Mouse (Mus musculus): ENCODE data around the gene Lhpp. TPM values are rescaled to one million over a fixed set of nuclear protein-coding genes. Genes with fewer than 3 reads are reported as not detected.
"Not testable (repeated sequence)": the region's sequence is repeated elsewhere in the genome, so short reads cannot be mapped to it uniquely, and the experiment has no call there.

Gene Lhpp
- total RNA-seq, 2 experiments from 2014 or later = 12.3 to 18.9 TPM

DNA sequence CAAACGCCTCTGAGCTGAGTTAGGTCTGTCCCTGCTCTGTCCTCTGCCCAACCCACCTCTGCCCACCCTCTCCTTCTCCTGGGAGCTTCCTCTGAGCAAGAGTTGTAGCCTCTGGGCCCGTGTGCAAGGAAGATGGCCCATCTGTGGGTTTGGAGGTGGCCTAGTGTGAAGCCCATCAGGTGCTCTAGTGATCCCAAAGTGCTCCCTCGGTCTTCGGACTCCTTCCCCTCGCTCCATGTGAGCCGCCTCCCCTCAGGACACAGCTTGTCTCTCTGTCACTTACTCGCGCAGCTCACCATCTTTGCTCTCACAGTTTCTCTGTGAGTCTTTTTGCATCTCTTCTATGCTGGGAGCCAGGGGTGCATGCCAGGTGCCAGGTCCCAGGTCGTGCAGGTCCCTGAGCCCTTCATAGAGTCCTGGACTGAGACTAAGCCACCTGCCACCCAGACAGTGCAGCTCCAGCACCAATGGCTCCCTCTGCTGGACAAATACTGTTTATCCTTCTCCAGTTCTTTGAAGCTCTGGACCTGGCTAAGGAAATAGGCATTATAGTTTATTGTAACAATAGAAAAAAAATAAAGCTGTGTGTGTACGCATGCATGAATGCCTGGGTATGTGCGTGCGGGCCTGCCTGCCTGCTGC lies 28.1 kb downstream of the Lhpp start:
- ATAC-seq (replicated peaks; ENCODE audit: low FRiP score, low TSS enrichment, poor library complexity, severe bottlenecking) = peak; percentile 81

DNA sequence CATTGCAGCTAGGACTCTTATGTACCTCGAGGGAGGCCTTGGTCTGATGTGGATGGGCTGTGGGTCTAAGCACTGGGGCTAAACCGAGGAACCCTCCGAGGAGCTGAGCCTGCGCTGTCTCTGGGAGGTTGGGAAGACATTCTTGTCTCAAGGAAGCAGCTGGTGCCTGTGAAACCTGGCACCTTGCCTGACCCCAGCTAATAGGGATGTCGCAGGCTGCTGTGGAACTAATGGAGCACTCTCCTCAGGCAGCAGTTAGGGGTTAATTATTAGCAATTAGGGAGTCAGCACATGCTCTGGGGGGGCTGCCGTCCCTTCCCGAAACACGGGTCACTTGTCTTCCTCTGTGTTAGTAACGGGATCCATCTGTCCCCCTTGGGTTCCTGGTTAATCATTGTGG lies 30.5 kb downstream of the Lhpp start:
- no peak for ATAC-seq (replicated peaks; ENCODE audit: low FRiP score, low TSS enrichment, poor library complexity, severe bottlenecking)

- no peak for ATAC-seq (replicated peaks; ENCODE audit: low FRiP score, low TSS enrichment, poor library complexity, severe bottlenecking)
Observed at GRCm38 (mm10) chr7:132641606-132642005, 31.2 kb downstream of the Lhpp start.

GRCm38 (mm10) chr7:132644605-132645279 lies 34.3 kb downstream of the Lhpp start:
- no peak for ATAC-seq (replicated peaks; ENCODE audit: low FRiP score, low TSS enrichment, poor library complexity, severe bottlenecking)

- no peak for ATAC-seq (replicated peaks; ENCODE audit: low FRiP score, low TSS enrichment, poor library complexity, severe bottlenecking)
Observed at GRCm38 (mm10) chr7:132646514-132646913, 36.1 kb downstream of the Lhpp start.

GRCm38 (mm10) chr7:132654412-132654811 lies 44.0 kb downstream of the Lhpp start:
- ATAC-seq (replicated peaks; ENCODE audit: low FRiP score, low TSS enrichment, poor library complexity, severe bottlenecking) = no peak

GRCm38 (mm10) chr7:132656075-132656474 lies 45.6 kb downstream of the Lhpp start:
- peak; percentile 85 for ATAC-seq (replicated peaks; ENCODE audit: low FRiP score, low TSS enrichment, poor library complexity, severe bottlenecking)

- ATAC-seq (replicated peaks; ENCODE audit: low FRiP score, low TSS enrichment, poor library complexity, severe bottlenecking) = peak; percentile 60
Observed at GRCm38 (mm10) chr7:132656548-132656947, 46.1 kb downstream of the Lhpp start.

- no peak for ATAC-seq (replicated peaks; ENCODE audit: low FRiP score, low TSS enrichment, poor library complexity, severe bottlenecking)
Observed at GRCm38 (mm10) chr7:132657371-132658057, 47.1 kb downstream of the Lhpp start.

DNA sequence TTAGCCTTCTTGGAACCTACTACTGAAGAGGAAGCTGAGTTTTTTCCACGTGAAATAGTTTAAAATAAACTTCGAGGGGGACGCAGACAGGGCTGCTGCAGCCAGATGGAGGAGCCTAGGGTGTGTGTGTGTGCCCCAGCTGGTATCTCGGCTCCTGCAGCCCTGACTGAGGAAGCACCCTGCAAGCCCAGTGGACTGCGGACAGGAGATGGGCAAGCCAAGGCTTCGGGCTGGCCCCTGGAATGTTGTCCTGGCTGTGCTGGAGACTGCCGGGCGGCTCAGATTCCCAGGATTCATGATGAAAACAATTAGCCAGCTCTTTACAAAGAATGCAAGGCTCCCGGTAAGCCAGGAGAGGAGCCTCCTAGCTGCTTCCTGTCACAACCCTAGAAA lies 47.6 kb downstream of the Lhpp start:
- no peak for ATAC-seq (replicated peaks; ENCODE audit: low FRiP score, low TSS enrichment, poor library complexity, severe bottlenecking)

DNA sequence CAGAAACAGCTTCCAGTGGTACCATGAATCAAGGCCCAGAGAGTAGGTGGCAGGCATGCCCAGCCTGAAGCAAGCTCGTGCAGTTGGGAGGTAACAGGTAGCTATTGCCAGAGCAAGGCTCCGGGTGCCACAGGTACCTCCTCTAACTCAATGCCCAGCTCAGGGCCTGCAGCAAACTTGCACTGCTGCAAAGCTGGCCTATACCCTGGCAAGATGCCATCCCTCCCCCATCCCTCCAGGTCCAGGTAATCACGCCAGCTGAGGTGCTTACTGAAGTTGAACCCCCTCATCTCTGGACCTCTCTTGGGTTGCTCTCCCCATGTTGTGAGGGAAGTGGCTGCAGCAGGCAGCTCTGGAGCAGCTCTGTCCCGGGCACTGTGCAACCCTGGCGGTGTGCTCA lies 48.2 kb downstream of the Lhpp start:
- no peak for ATAC-seq (replicated peaks; ENCODE audit: low FRiP score, low TSS enrichment, poor library complexity, severe bottlenecking)

- ATAC-seq (replicated peaks; ENCODE audit: low FRiP score, low TSS enrichment, poor library complexity, severe bottlenecking) = no peak
Observed at GRCm38 (mm10) chr7:132659633-132660032, 49.2 kb downstream of the Lhpp start.

GRCm38 (mm10) chr7:132662831-132663230 lies 52.4 kb downstream of the Lhpp start:
- ATAC-seq (replicated peaks; ENCODE audit: low FRiP score, low TSS enrichment, poor library complexity, severe bottlenecking) = not testable (repeated sequence)

DNA sequence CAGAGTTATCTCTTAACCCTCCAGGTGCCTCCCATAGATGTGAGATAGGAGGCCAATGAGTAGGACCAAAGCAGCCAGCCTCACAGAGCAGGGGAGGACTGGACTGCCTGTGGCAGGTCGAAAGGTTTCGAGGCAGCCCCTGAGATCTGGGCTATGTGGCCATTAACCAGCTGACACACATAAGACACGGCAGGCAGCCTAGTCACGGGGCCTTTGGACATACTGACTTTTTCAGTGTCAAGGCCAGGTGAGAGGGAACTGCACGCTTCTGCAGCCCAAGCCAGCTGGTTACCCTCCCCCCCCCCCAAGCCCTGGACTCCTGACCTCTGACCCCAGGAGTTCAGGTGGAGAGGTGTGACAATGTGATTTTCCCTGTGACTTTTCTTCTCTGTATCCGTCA lies 54.4 kb downstream of the Lhpp start:
- no peak; the same call in 1 of the 2 replicates for ATAC-seq (replicated peaks; ENCODE audit: low FRiP score, low TSS enrichment, poor library complexity, severe bottlenecking)

GRCm38 (mm10) chr7:132665664-132666382 lies 55.4 kb downstream of the Lhpp start:
- no peak for ATAC-seq (replicated peaks; ENCODE audit: low FRiP score, low TSS enrichment, poor library complexity, severe bottlenecking)

DNA sequence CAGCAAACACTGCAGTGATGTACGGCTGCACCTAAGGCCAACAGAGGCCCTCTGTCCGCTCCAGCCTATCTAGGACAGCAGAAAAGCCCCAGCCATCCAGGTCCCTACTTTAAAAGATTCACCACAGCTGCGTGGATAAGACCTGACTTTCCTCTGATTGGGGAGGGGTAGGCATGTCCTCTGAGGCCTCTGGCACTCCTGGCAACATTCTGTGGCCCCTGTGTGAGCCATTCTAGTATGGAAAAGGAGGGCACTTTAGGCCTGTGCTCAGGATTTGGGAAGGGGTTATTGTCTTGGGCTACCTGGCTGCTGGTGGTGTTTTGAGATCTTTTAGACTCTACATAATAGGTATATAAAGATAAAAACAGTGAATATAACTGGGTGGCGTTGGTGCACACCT lies 56.1 kb downstream of the Lhpp start:
- ATAC-seq (replicated peaks; ENCODE audit: low FRiP score, low TSS enrichment, poor library complexity, severe bottlenecking) = no peak

DNA sequence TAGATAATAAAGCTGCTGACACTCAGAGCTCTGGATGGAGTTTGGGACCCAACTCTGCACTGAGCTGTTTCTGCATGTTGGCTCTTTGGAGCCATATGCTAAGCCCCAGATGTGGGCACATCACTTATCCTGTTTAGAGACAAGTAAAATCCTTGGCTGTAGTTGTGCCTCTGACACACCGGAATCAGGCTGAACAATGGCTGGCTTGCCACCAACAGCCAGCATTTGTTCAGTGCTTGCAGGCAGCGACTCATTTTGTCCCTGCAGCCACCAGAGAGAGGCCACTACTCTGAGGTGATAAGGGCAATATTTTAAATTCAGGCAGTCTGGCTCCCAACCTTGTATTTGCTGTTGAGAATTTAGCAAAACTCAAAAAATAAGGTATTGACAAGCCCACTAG lies 58.2 kb downstream of the Lhpp start:
- ATAC-seq (replicated peaks; ENCODE audit: low FRiP score, low TSS enrichment, poor library complexity, severe bottlenecking) = no peak

- ATAC-seq (replicated peaks; ENCODE audit: low FRiP score, low TSS enrichment, poor library complexity, severe bottlenecking) = no peak
Observed at GRCm38 (mm10) chr7:132669999-132670862, 59.8 kb downstream of the Lhpp start.

DNA sequence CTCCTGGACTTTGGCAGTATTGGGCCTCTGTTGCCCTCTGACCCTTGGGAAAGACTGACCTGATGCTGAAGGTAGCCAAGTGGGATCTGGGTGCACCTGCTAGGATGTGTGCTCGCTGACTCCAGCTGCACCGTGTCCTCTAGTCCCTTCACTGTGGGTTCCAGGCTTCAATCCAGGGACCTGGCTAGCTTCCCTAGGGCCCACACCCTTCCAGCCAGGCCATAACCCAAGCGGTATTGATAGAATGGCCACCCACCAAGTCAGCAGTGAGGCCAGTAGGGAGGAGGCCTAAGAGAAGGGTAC lies 60.4 kb downstream of the Lhpp start:
- ATAC-seq (replicated peaks; ENCODE audit: low FRiP score, low TSS enrichment, poor library complexity, severe bottlenecking) = no peak

Data from megakaryocyte-erythroid progenitor cell, adult 5-6 weeks (primary cell).